Mouse (Mus musculus): Measurements from ENCODE around the gene Alx3.

GRCm38 (mm10) chr3:107622537-107622936 is 27.7 kb downstream of the Alx3 start:
- TF ChIP-seq POLR2A (IDR thresholded peaks at IDR 0.05; ENCODE audit: insufficient read depth, low read depth, low read length) (no peak), CTCF (IDR thresholded peaks at IDR 0.05) (no peak), EP300 (IDR thresholded peaks at IDR 0.05; ENCODE audit: insufficient read depth, low read depth, low read length) (no peak)

Data from heart, adult 2 months (tissue).